Mouse (Mus musculus) WW6 (cell line): ENCODE measurements at regions not wholly inside any gene's neighbourhood (a gene's known extent, or its start where the extent isn't known, plus 50 kb on each side); places are given as distances from the start of the nearest gene placed in this dataset.

Experiments
- DNase-seq: peaks from one replicate; pipeline ENCODE4 v3.0.0-alpha.2; 2013; ENCODE audit warnings: low read depth, low spot score

GRCm38 (mm10) chr13:11273896-11274295, 832.8 kb downstream of the Ryr2 start:
- no peak for DNase-seq

GRCm38 (mm10) chr13:11268673-11269340, 837.9 kb downstream of the Ryr2 start:
- no peak for DNase-seq

GRCm38 (mm10) chr13:11247541-11247940, 859.2 kb downstream of the Ryr2 start:
- DNase-seq, result no peak

GRCm38 (mm10) chr13:11216671-11217330, 856.2 kb upstream of the Chrm3 start:
- no peak for DNase-seq

GRCm38 (mm10) chr13:11210109-11210508, 849.5 kb upstream of the Chrm3 start:
- DNase-seq, result no peak

- DNase-seq, result no peak
Measured at GRCm38 (mm10) chr13:11205216-11205786, 844.7 kb upstream of the Chrm3 start.

GRCm38 (mm10) chr13:11201978-11202377, 841.3 kb upstream of the Chrm3 start:
- DNase-seq, result no peak

GRCm38 (mm10) chr13:11192471-11192870, 831.8 kb upstream of the Chrm3 start:
- DNase-seq, result no peak

GRCm38 (mm10) chr13:11181191-11181590, 820.5 kb upstream of the Chrm3 start:
- DNase-seq, result no peak

- no peak for DNase-seq
Measured at GRCm38 (mm10) chr13:11180356-11180755, 819.7 kb upstream of the Chrm3 start.

GRCm38 (mm10) chr13:11178586-11178985, 817.9 kb upstream of the Chrm3 start:
- no peak for DNase-seq

- DNase-seq, result no peak
Measured at GRCm38 (mm10) chr13:11177642-11178420, 817.2 kb upstream of the Chrm3 start.

- DNase-seq, result no peak
Measured at GRCm38 (mm10) chr13:11167115-11167514, 806.5 kb upstream of the Chrm3 start.

GRCm38 (mm10) chr13:11164130-11164529, 803.5 kb upstream of the Chrm3 start:
- no peak for DNase-seq

- DNase-seq, result no peak
Measured at GRCm38 (mm10) chr13:11147268-11147667, 786.6 kb upstream of the Chrm3 start.

- no peak for DNase-seq
Measured at GRCm38 (mm10) chr13:11107693-11108092, 747.0 kb upstream of the Chrm3 start.

- no peak for DNase-seq
Measured at GRCm38 (mm10) chr13:11106426-11106825, 745.8 kb upstream of the Chrm3 start.

GRCm38 (mm10) chr13:11105571-11105970, 744.9 kb upstream of the Chrm3 start:
- no peak for DNase-seq

- no peak for DNase-seq
Measured at GRCm38 (mm10) chr13:11099586-11099950, 738.9 kb upstream of the Chrm3 start.

- DNase-seq, result peak; percentile 20
Measured at GRCm38 (mm10) chr13:11098899-11099585, 738.4 kb upstream of the Chrm3 start.

GRCm38 (mm10) chr13:11092911-11093310, 732.3 kb upstream of the Chrm3 start:
- no peak for DNase-seq
